Mouse (Mus musculus): ENCODE data around the gene Hspa1a.

- TF ChIP-seq CTCF (IDR thresholded peaks at IDR 0.05; ENCODE audit: insufficient read depth, low read length) (no peak), POLR2A (IDR thresholded peaks at IDR 0.05; ENCODE audit: borderline replicate concordance, extremely low read depth, low read depth, low read length) (no peak)
These were observed 49.0 kb downstream of the Hspa1a start for GRCm38 (mm10) chr17:34922939-34923338.
